Mouse (Mus musculus) testis, adult 2 months (tissue): ENCODE measurements around the gene Ptgs2.

Experiments
- CTCF ChIP-seq: fragments of 200-500 bp; IDR thresholded peaks from 2 replicates; pipeline ENCODE4 v1.5.1; 2012; ENCODE audit warnings: low read depth, mild to moderate bottlenecking, inconsistent platforms, low read length, moderate library complexity; ENCODE audit not compliant: control insufficient read depth, insufficient read depth, insufficient replicate concordance
- POLR2A ChIP-seq: fragments of 200-500 bp; IDR thresholded peaks from 2 replicates; pipeline ENCODE4 v1.6.1; 2012; ENCODE audit warnings: low read depth, mild to moderate bottlenecking, inconsistent platforms, low read length, moderate library complexity; ENCODE audit not compliant: control insufficient read depth

GRCm38 (mm10) chr1:150074609-150075008 is 25.2 kb upstream of the Ptgs2 start:
- TF ChIP-seq CTCF = no peak
- no peak for TF ChIP-seq POLR2A
